Mouse (Mus musculus): ENCODE measurements around the gene Flrt1. TPM values are rescaled to one million over a fixed set of nuclear protein-coding genes. Genes with fewer than 3 reads are reported as not detected.

The Flrt1 gene
- polyA plus RNA-seq, 1 experiment = 0.51 TPM

- Histone ChIP-seq H3K27me3 (ENCODE audit: control insufficient read depth, insufficient read depth, low read length, poor library complexity, severe bottlenecking) (no peaks in the 10 kb centered on the region), H3K27ac (ENCODE audit: insufficient read depth, low read length) (no peak overlapping the region), H3K4me3 (ENCODE audit: low read depth, low read length) (no peak overlapping the region), H3K9ac (ENCODE audit: low read depth, poor library complexity, severe bottlenecking) (no peak overlapping the region), H3K4me1 (ENCODE audit: control insufficient read depth, insufficient read depth, low read length) (no peaks in the 10 kb centered on the region), H3K36me3 (ENCODE audit: control insufficient read depth, insufficient read depth, low read length, poor library complexity, severe bottlenecking) (no peaks in the 10 kb centered on the region), H3K9me3 (replicated peaks; ENCODE audit: control insufficient read depth, insufficient read depth, low read length, poor library complexity, severe bottlenecking) (no peaks in the 10 kb centered on the region)
- TF ChIP-seq CTCF (IDR thresholded peaks at IDR 0.05; ENCODE audit: low read depth, low read length) = no peak
- no peak for TF ChIP-seq EP300 (IDR thresholded peaks at IDR 0.05; ENCODE audit: insufficient read depth, low read depth, low read length)
- TF ChIP-seq POLR2A (IDR thresholded peaks at IDR 0.05; ENCODE audit: insufficient read depth, low read length) = no peak
Measured at GRCm38 (mm10) chr19:7044706-7045105, 60.8 kb downstream of the Flrt1 start.

DNA sequence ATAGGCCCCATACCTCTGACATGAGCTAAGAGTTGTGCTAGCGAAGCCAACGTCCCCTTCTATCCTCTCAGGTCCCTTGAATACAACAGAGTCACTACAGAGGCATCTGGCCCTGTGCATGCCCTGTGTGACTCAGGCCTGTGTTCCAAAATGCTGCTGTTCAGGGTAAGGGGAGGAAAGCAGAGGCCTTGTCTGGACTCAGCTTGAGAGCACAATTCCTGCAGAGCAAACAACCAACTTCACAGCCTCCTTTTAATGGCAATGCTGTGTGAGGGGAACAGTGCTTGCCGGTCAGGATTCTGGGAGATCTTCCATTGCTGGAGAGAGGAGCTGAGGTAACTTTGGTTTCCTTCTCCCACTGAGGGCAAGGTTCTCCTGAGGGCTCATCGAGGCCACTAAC, 61.2 kb downstream of the Flrt1 start:
- H3K4me1 ChIP-seq (ENCODE audit: control insufficient read depth, insufficient read depth, low read length) = no peaks in the 10 kb centered on the region
- TF ChIP-seq POLR2A (IDR thresholded peaks at IDR 0.05; ENCODE audit: insufficient read depth, low read length) (no peak), CTCF (IDR thresholded peaks at IDR 0.05; ENCODE audit: low read depth, low read length) (no peak), EP300 (IDR thresholded peaks at IDR 0.05; ENCODE audit: insufficient read depth, low read depth, low read length) (no peak)
- H3K4me3 ChIP-seq (ENCODE audit: low read depth, low read length) = no peak overlapping the region
- H3K9ac ChIP-seq (ENCODE audit: low read depth, poor library complexity, severe bottlenecking) = no peak overlapping the region
- no peaks in the 10 kb centered on the region for H3K36me3 ChIP-seq (ENCODE audit: control insufficient read depth, insufficient read depth, low read length, poor library complexity, severe bottlenecking)
- H3K27ac ChIP-seq (ENCODE audit: insufficient read depth, low read length) = no peak overlapping the region
- H3K9me3 ChIP-seq (replicated peaks; ENCODE audit: control insufficient read depth, insufficient read depth, low read length, poor library complexity, severe bottlenecking) = no peaks in the 10 kb centered on the region
- H3K27me3 ChIP-seq (ENCODE audit: control insufficient read depth, insufficient read depth, low read length, poor library complexity, severe bottlenecking) = no peaks in the 10 kb centered on the region

Other genes starting within 250 kb of the Flrt1 start
- 1.1 and 1.9 TPM in 2 replicates for gene Ccdc88b, start 247.5 kb downstream of the Flrt1 start, polyA plus RNA-seq (2011; ENCODE audit: insufficient read depth, insufficient read length, low read depth, missing spikeins)
- gene Trmt112, start 196.0 kb downstream of the Flrt1 start, polyA plus RNA-seq (2011; ENCODE audit: insufficient read depth, insufficient read length, low read depth, missing spikeins) = 109 and 112 TPM in 2 replicates
- 56.4 and 66.9 TPM in 2 replicates for gene Prdx5, start 195.6 kb downstream of the Flrt1 start, polyA plus RNA-seq (2011; ENCODE audit: insufficient read depth, insufficient read length, low read depth, missing spikeins)
- gene Esrra, start 183.9 kb downstream of the Flrt1 start, polyA plus RNA-seq (2011; ENCODE audit: insufficient read depth, insufficient read length, low read depth, missing spikeins) = 13.6 and 16.7 TPM in 2 replicates
- 1.4 and 1.8 TPM in 2 replicates for gene Catsperz, start 180.3 kb downstream of the Flrt1 start, polyA plus RNA-seq (2011; ENCODE audit: insufficient read depth, insufficient read length, low read depth, missing spikeins)
- gene Kcnk4, start 171.2 kb downstream of the Flrt1 start, polyA plus RNA-seq (2011; ENCODE audit: insufficient read depth, insufficient read length, low read depth, missing spikeins) = 1.5 TPM in 1 of 2 replicates, not detected in the other
- gene Bad, start 163.9 kb downstream of the Flrt1 start, polyA plus RNA-seq (2011; ENCODE audit: insufficient read depth, insufficient read length, low read depth, missing spikeins) = 14.6 and 16.2 TPM in 2 replicates
- 9.0 and 12.8 TPM in 2 replicates for gene Gpr137, start 163.2 kb downstream of the Flrt1 start, polyA plus RNA-seq (2011; ENCODE audit: insufficient read depth, insufficient read length, low read depth, missing spikeins)
- 151 and 166 TPM in 2 replicates for gene Ppp1r14b, start 130.8 kb downstream of the Flrt1 start, polyA plus RNA-seq (2011; ENCODE audit: insufficient read depth, insufficient read length, low read depth, missing spikeins)
- 42.4 and 45.6 TPM in 2 replicates for gene Plcb3, start 129.3 kb downstream of the Flrt1 start, polyA plus RNA-seq (2011; ENCODE audit: insufficient read depth, insufficient read length, low read depth, missing spikeins)
- gene Fkbp2, start 125.2 kb downstream of the Flrt1 start, polyA plus RNA-seq (2011; ENCODE audit: insufficient read depth, insufficient read length, low read depth, missing spikeins) = 40.4 and 45.5 TPM in 2 replicates
- 44.7 and 49.1 TPM in 2 replicates for gene Vegfb, start 118.1 kb downstream of the Flrt1 start, polyA plus RNA-seq (2011; ENCODE audit: insufficient read depth, insufficient read length, low read depth, missing spikeins)
- gene Dnajc4, start 113.2 kb downstream of the Flrt1 start, polyA plus RNA-seq (2011; ENCODE audit: insufficient read depth, insufficient read length, low read depth, missing spikeins) = 14.8 and 15.8 TPM in 2 replicates
- 6.8 and 7.7 TPM in 2 replicates for gene Nudt22, start 109.6 kb downstream of the Flrt1 start, polyA plus RNA-seq (2011; ENCODE audit: insufficient read depth, insufficient read length, low read depth, missing spikeins)
- gene Trpt1, start 109.6 kb downstream of the Flrt1 start, polyA plus RNA-seq (2011; ENCODE audit: insufficient read depth, insufficient read length, low read depth, missing spikeins) = 7.3 and 8.4 TPM in 2 replicates
- 0.59 and 1.0 TPM in 2 replicates for gene Fermt3, start 86.3 kb downstream of the Flrt1 start, polyA plus RNA-seq (2011; ENCODE audit: insufficient read depth, insufficient read length, low read depth, missing spikeins)
- 519 and 544 TPM in 2 replicates for gene Stip1, start 65.8 kb downstream of the Flrt1 start, polyA plus RNA-seq (2011; ENCODE audit: insufficient read depth, insufficient read length, low read depth, missing spikeins)
- gene Macrod1, start 48.9 kb downstream of the Flrt1 start, polyA plus RNA-seq (2011; ENCODE audit: insufficient read depth, insufficient read length, low read depth, missing spikeins) = 6.7 and 7.6 TPM in 2 replicates
- 86.7 and 87.5 TPM in 2 replicates for gene Otub1, start 100.6 kb upstream of the Flrt1 start, polyA plus RNA-seq (2011; ENCODE audit: insufficient read depth, insufficient read length, low read depth, missing spikeins)
- gene Cox8a, start 111.9 kb upstream of the Flrt1 start, polyA plus RNA-seq (2011; ENCODE audit: insufficient read depth, insufficient read length, low read depth, missing spikeins) = 584 and 638 TPM in 2 replicates
- 41.0 and 45.1 TPM in 2 replicates for gene Naa40, start 135.5 kb upstream of the Flrt1 start, polyA plus RNA-seq (2011; ENCODE audit: insufficient read depth, insufficient read length, low read depth, missing spikeins)
- gene Rcor2, start 161.6 kb upstream of the Flrt1 start, polyA plus RNA-seq (2011; ENCODE audit: insufficient read depth, insufficient read length, low read depth, missing spikeins) = 69.4 and 78.5 TPM in 2 replicates
- gene Mark2, start 236.1 kb upstream of the Flrt1 start, polyA plus RNA-seq (2011; ENCODE audit: insufficient read depth, insufficient read length, low read depth, missing spikeins) = 52.1 and 60.5 TPM in 2 replicates

All from ES-Bruce4 (cell line).